Mouse (Mus musculus): ENCODE data around the gene Aspscr1. TPM values are rescaled to one million over a fixed set of nuclear protein-coding genes. Genes with fewer than 3 reads are reported as not detected.

The Aspscr1 gene
- polyA plus RNA-seq, 1 experiment from 2014 or later = 141 TPM

- H3K27me3 ChIP-seq = no peaks in the 10 kb centered on the region
- 98% methylated on average over 4 of the region's 4 CpGs for WGBS
- no peak for ATAC-seq (ENCODE audit: low read depth)
Measured at GRCm38 (mm10) chr11:120692471-120693011, 19.8 kb downstream of the Aspscr1 start.

GRCm38 (mm10) chr11:120693461-120693860, 20.7 kb downstream of the Aspscr1 start:
- Histone ChIP-seq H3K4me1 (replicated peaks) (peaks cover 23% of the 10 kb centered on the region), H3K36me3 (peaks cover 66% of the 10 kb centered on the region), H3K27ac (replicated peaks) (no peak overlapping the region), H3K9ac (no peak overlapping the region), H3K9me3 (no peaks in the 10 kb centered on the region), H3K27me3 (no peaks in the 10 kb centered on the region), H3K4me3 (no peak overlapping the region), H3K4me2 (no peak overlapping the region)
- ATAC-seq (ENCODE audit: low read depth) = no peak
- 48% methylated on average over 3 of the region's 3 CpGs for WGBS

More at GRCm38 (mm10) chr11:120692471-120693011, 19.8 kb downstream of the Aspscr1 start:
- Histone ChIP-seq H3K9me3 (no peaks in the 10 kb centered on the region), H3K4me3 (no peak overlapping the region), H3K4me1 (replicated peaks) (peaks cover 23% of the 10 kb centered on the region), H3K27ac (replicated peaks) (no peak overlapping the region), H3K9ac (no peak overlapping the region), H3K4me2 (no peak overlapping the region), H3K36me3 (peaks cover 75% of the 10 kb centered on the region)

- ATAC-seq (ENCODE audit: low read depth) = peak; percentile 88
- Histone ChIP-seq H3K4me3 (no peak overlapping the region), H3K9me3 (no peaks in the 10 kb centered on the region), H3K36me3 (peaks cover 57% of the 10 kb centered on the region), H3K4me2 (no peak overlapping the region), H3K27me3 (no peaks in the 10 kb centered on the region), H3K9ac (peak overlapping the region; percentile 36; the same call in 1 of the 2 replicates), H3K4me1 (replicated peaks) (peaks cover 23% of the 10 kb centered on the region), H3K27ac (replicated peaks) (peak overlapping the region; percentile 73; the same call in 1 of the 2 replicates)
- WGBS = 7% methylated on average over 4 of the region's 4 CpGs
Measured at GRCm38 (mm10) chr11:120695184-120695583, 22.4 kb downstream of the Aspscr1 start.

- WGBS = 12% methylated on average over 12 of the region's 12 CpGs
- Histone ChIP-seq H3K4me1 (replicated peaks) (peaks cover 23% of the 10 kb centered on the region), H3K4me3 (no peak overlapping the region), H3K9ac (peak overlapping the region; percentile 36; the same call in 1 of the 2 replicates), H3K27ac (replicated peaks) (peak overlapping the region; percentile 73), H3K9me3 (no peaks in the 10 kb centered on the region), H3K4me2 (no peak overlapping the region), H3K27me3 (no peaks in the 10 kb centered on the region), H3K36me3 (peaks cover 57% of the 10 kb centered on the region)
- peak; percentile 42 for ATAC-seq (ENCODE audit: low read depth)
Measured at GRCm38 (mm10) chr11:120695641-120696040, 22.9 kb downstream of the Aspscr1 start.

GRCm38 (mm10) chr11:120696568-120696967, 23.8 kb downstream of the Aspscr1 start:
- no peak overlapping the region for H3K4me3 ChIP-seq
- 90% methylated on average over 6 of the region's 6 CpGs for WGBS
- H3K4me1 ChIP-seq (replicated peaks) = peaks cover 23% of the 10 kb centered on the region
- ATAC-seq (ENCODE audit: low read depth) = no peak
- H3K27ac ChIP-seq (replicated peaks) = no peak overlapping the region
- H3K36me3 ChIP-seq = peaks cover 60% of the 10 kb centered on the region
- no peaks in the 10 kb centered on the region for H3K9me3 ChIP-seq
- H3K9ac ChIP-seq = no peak overlapping the region
- no peak overlapping the region for H3K4me2 ChIP-seq
- no peaks in the 10 kb centered on the region for H3K27me3 ChIP-seq

- Histone ChIP-seq H3K9ac (no peak overlapping the region), H3K27ac (replicated peaks) (no peak overlapping the region), H3K27me3 (no peaks in the 10 kb centered on the region), H3K36me3 (peaks cover 58% of the 10 kb centered on the region), H3K4me3 (no peak overlapping the region), H3K4me2 (no peak overlapping the region), H3K9me3 (no peaks in the 10 kb centered on the region), H3K4me1 (replicated peaks) (peaks cover 20% of the 10 kb centered on the region)
- ATAC-seq (ENCODE audit: low read depth) = no peak
- WGBS = 63% methylated on average over 10 of the region's 10 CpGs
Measured at GRCm38 (mm10) chr11:120697741-120698140, 25.0 kb downstream of the Aspscr1 start.

- Histone ChIP-seq H3K9me3 (no peaks in the 10 kb centered on the region), H3K4me3 (no peak overlapping the region), H3K4me2 (no peak overlapping the region), H3K4me1 (replicated peaks) (peaks cover 38% of the 10 kb centered on the region), H3K27ac (replicated peaks) (0 out of 2 replicates have a peak overlapping the region, but pooled peaks have one; percentile 23), H3K27me3 (no peaks in the 10 kb centered on the region), H3K36me3 (peaks cover 45% of the 10 kb centered on the region), H3K9ac (peak overlapping the region; percentile 26)
- 23% methylated on average over 15 of the region's 15 CpGs for WGBS
- no peak for ATAC-seq (ENCODE audit: low read depth)
Measured at GRCm38 (mm10) chr11:120703696-120704454, 31.1 kb downstream of the Aspscr1 start.

- Histone ChIP-seq H3K27me3 (no peaks in the 10 kb centered on the region), H3K27ac (replicated peaks) (0 out of 2 replicates have a peak overlapping the region, but pooled peaks have one; percentile 28), H3K9me3 (no peaks in the 10 kb centered on the region), H3K36me3 (peaks cover 51% of the 10 kb centered on the region), H3K4me2 (no peak overlapping the region), H3K4me3 (no peak overlapping the region), H3K4me1 (replicated peaks) (peaks cover 38% of the 10 kb centered on the region), H3K9ac (peak overlapping the region; percentile 47; the same call in 1 of the 2 replicates)
- 0 out of 2 replicates have a peak, but pooled peaks have one; percentile 2 for ATAC-seq (ENCODE audit: low read depth)
- 21% methylated on average over 8 of the region's 8 CpGs for WGBS
Measured at GRCm38 (mm10) chr11:120704486-120705325, 31.9 kb downstream of the Aspscr1 start.

- no peak for ATAC-seq (ENCODE audit: low read depth)
- H3K27ac ChIP-seq (replicated peaks) = no peak overlapping the region
- no peak overlapping the region for H3K4me3 ChIP-seq
- H3K4me1 ChIP-seq (replicated peaks) = peaks cover 42% of the 10 kb centered on the region
- H3K4me2 ChIP-seq = no peak overlapping the region
- peaks cover 51% of the 10 kb centered on the region for H3K36me3 ChIP-seq
- H3K27me3 ChIP-seq = no peaks in the 10 kb centered on the region
- H3K9me3 ChIP-seq = no peaks in the 10 kb centered on the region
- 59% methylated on average over 5 of the region's 5 CpGs for WGBS
- 0 out of 2 replicates have a peak overlapping the region, but pooled peaks have one; percentile 8 for H3K9ac ChIP-seq
Measured at GRCm38 (mm10) chr11:120706120-120706519, 33.3 kb downstream of the Aspscr1 start.

- Histone ChIP-seq H3K9me3 (no peaks in the 10 kb centered on the region), H3K9ac (peak overlapping the region; percentile 50; the same call in 1 of the 2 replicates)
Measured at GRCm38 (mm10) chr11:120707225-120707624, 34.5 kb downstream of the Aspscr1 start.

GRCm38 (mm10) chr11:120707969-120708368, 35.2 kb downstream of the Aspscr1 start:
- Histone ChIP-seq H3K4me3 (no peak overlapping the region), H3K9ac (no peak overlapping the region), H3K36me3 (peaks cover 40% of the 10 kb centered on the region), H3K4me2 (no peak overlapping the region), H3K4me1 (replicated peaks) (peaks cover 56% of the 10 kb centered on the region), H3K27ac (replicated peaks) (no peak overlapping the region), H3K9me3 (no peaks in the 10 kb centered on the region), H3K27me3 (no peaks in the 10 kb centered on the region)
- WGBS = 35% methylated on average over 5 of the region's 5 CpGs
- no peak for ATAC-seq (ENCODE audit: low read depth)

More at GRCm38 (mm10) chr11:120707225-120707624, 34.5 kb downstream of the Aspscr1 start:
- peaks cover 49% of the 10 kb centered on the region for H3K4me1 ChIP-seq (replicated peaks)
- H3K27me3 ChIP-seq = no peaks in the 10 kb centered on the region
- H3K4me2 ChIP-seq = no peak overlapping the region
- H3K36me3 ChIP-seq = peaks cover 45% of the 10 kb centered on the region
- H3K27ac ChIP-seq (replicated peaks) = no peak overlapping the region
- 7% methylated on average over 12 of the region's 12 CpGs for WGBS
- H3K4me3 ChIP-seq = no peak overlapping the region
- no peak for ATAC-seq (ENCODE audit: low read depth)

All from neural tube, embryonic 13.5 days (tissue).